Mouse (Mus musculus) heart, adult 2 months (tissue): ENCODE measurements around the gene Synpo2.

Experiments used
- CTCF ChIP-seq: fragments of 200-600 bp; IDR thresholded peaks from 2 replicates; pipeline ENCODE4 v1.8.1; 2022; ENCODE audit warnings: antibody characterized with exemption, mild to moderate bottlenecking, moderate library complexity
- EP300 ChIP-seq: fragments of 200-500 bp; IDR thresholded peaks from 2 replicates; pipeline ENCODE4 v1.6.1; 2011; ENCODE audit warnings: low read depth, low read length, control low read depth; ENCODE audit not compliant: insufficient read depth
- POLR2A ChIP-seq: fragments of 200-500 bp; IDR thresholded peaks from 2 replicates; pipeline ENCODE4 v1.6.1; 2011; ENCODE audit warnings: mild to moderate bottlenecking, low read depth, low read length, control low read depth; ENCODE audit not compliant: insufficient read depth

- TF ChIP-seq POLR2A (no peak), CTCF (no peak), EP300 (no peak)
Observed at GRCm38 (mm10) chr3:123061931-123062330, 174.0 kb downstream of the Synpo2 start.
